Mouse (Mus musculus): ENCODE measurements at regions not wholly inside any gene's neighbourhood (a gene's known extent, or its start where the extent isn't known, plus 50 kb on each side); places are given as distances from the start of the nearest gene placed in this dataset.

- TF ChIP-seq CTCF (IDR thresholded peaks at IDR 0.05; ENCODE audit: low read depth, low read length) = no peak
- no peak for TF ChIP-seq POLR2A (IDR thresholded peaks at IDR 0.05; ENCODE audit: borderline replicate concordance, low read depth, low read length)
Observed at GRCm38 (mm10) chr3:39341161-39341687, 454.5 kb downstream of the Fat4 start.
